ENCODE assay signal across 10 mouse cellular contexts in the genomic region with DNA sequence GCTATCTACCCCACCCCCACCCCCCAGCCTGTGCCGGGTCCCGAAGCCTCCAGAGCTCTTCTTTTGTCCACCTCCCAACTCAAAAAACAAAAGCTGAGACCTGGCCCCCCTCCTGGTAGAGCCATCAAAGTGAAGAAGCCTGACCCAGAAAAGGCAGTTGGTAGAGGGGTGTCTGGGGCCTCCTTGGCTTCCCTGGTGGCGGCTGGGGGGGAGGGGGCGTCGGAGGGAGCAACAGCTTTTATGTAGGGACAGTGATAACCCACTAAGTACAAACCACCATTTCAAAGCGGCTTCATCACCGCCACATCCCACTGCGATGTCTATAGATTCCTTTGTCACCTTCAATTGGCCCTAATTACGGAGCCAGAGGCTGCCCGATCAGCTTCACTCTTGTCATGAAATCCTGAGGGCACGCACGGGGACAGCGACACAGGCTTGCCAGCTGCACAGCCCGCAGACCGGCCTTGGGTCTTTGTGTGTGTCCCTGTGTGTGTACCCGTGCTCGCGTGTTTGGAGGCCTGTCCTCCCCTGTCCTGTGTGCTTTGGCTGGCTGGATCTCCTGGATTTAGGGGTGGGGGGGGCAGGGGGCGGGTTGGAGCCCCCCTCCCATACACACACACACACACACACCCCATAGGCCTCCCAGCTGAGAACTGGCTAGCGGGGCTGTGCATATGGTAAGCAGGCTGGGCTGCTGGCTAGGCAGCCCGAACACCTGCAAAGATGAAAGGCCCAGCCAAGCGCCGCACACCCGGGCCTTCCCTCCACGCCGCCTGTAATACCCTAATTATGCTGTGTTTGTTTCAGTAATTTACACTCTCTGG.
DNase-seq lines count a peak whose midpoint lies in the region; ATAC-seq lines count a peak whose summit lies in the region.
"Had no signal": no experiment of that assay in that cellular context is flagged by ENCODE, and none has a peak within 500 bp of the region (broad histone marks: within the 10 kb centered on the region; RNA-seq: fewer than 3 reads in every experiment).

No protein-coding gene starts in this region.

- peak overlapping the region; percentile 48 for H3K27ac ChIP-seq in heart, embryonic 15.5 days
- peak overlapping the region; percentile 86 for H3K27ac ChIP-seq in hindbrain, embryonic 14.5 days
- peak overlapping the region; percentile 69 for H3K27ac ChIP-seq in neural tube, embryonic 15.5 days (replicated peaks)
- H3K27ac ChIP-seq in kidney, embryonic 16.5 days (ENCODE audit: low read length) = no peak overlapping the region
- H3K27ac ChIP-seq: stomach, postnatal 0 days had no signal

- peak overlapping the region; percentile 8; the same call in 1 of the 2 replicates for H3K9ac ChIP-seq in heart, embryonic 15.5 days
- H3K9ac ChIP-seq in hindbrain, embryonic 14.5 days = peak overlapping the region; percentile 50
- peak overlapping the region; percentile 26 for H3K9ac ChIP-seq in neural tube, embryonic 15.5 days (replicated peaks)
- H3K9ac ChIP-seq in kidney, embryonic 16.5 days (replicated peaks; ENCODE audit: low read length) = no peak overlapping the region

- no peaks in the 10 kb centered on the region for H3K9me3 ChIP-seq in heart, embryonic 15.5 days (replicated peaks)
- H3K9me3 ChIP-seq in hindbrain, embryonic 14.5 days (ENCODE audit: control insufficient read depth, low read length) = no peaks in the 10 kb centered on the region
- H3K9me3 ChIP-seq in neural tube, embryonic 15.5 days (replicated peaks) = no peaks in the 10 kb centered on the region
- H3K9me3 ChIP-seq in kidney, embryonic 16.5 days (ENCODE audit: low read length) = no peaks in the 10 kb centered on the region

- H3K4me1 ChIP-seq in heart, embryonic 15.5 days (replicated peaks) = peaks cover 90% of the 10 kb centered on the region
- H3K4me1 ChIP-seq in hindbrain, embryonic 14.5 days (replicated peaks; ENCODE audit: control insufficient read depth, insufficient read depth, low read length) = peaks cover 84% of the 10 kb centered on the region
- peaks cover 100% of the 10 kb centered on the region for H3K4me1 ChIP-seq in neural tube, embryonic 15.5 days
- peaks cover 81% of the 10 kb centered on the region for H3K4me1 ChIP-seq in kidney, embryonic 16.5 days (ENCODE audit: insufficient read depth, low read length)

- H3K36me3 ChIP-seq in heart, embryonic 15.5 days = no peaks in the 10 kb centered on the region
- H3K36me3 ChIP-seq in hindbrain, embryonic 14.5 days (replicated peaks; ENCODE audit: control insufficient read depth, insufficient read depth) = no peaks in the 10 kb centered on the region
- no peaks in the 10 kb centered on the region for H3K36me3 ChIP-seq in neural tube, embryonic 15.5 days
- no peaks in the 10 kb centered on the region for H3K36me3 ChIP-seq in kidney, embryonic 16.5 days (ENCODE audit: insufficient read depth, low read length)

- ATAC-seq in heart, embryonic 15.5 days (replicated peaks; ENCODE audit: insufficient number of reproducible peaks, insufficient read depth, low FRiP score, low read depth) = no peak
- ATAC-seq in hindbrain, embryonic 14.5 days (ENCODE audit: low FRiP score) = peak; percentile 49
- peak; percentile 17; the same call in 1 of the 2 replicates for ATAC-seq in neural tube, embryonic 15.5 days (ENCODE audit: low FRiP score)
- ATAC-seq in kidney, embryonic 16.5 days (ENCODE audit: low FRiP score, low TSS enrichment) = no peak
- ATAC-seq: CD4-positive, CD25-positive, alpha-beta regulatory T cell, adult 4 months had no signal

- DNase-seq in heart, adult 8-10 months (ENCODE audit: low spot score) = no peak
- peak; percentile 54 to 61 for DNase-seq in cerebellum, postnatal 36 days
- no peak for DNase-seq in hindbrain, embryonic 14.5 days (ENCODE audit: low spot score)
- DNase-seq in kidney, postnatal 4 days = no peak
- DNase-seq in right cerebral cortex, postnatal 36 days (ENCODE audit: low spot score in 2 of 2) = no peak

- 51% methylated on average over 26 of the region's 26 CpGs for WGBS in heart, embryonic 15.5 days
- 5% methylated on average over 26 of the region's 26 CpGs for WGBS in hindbrain, embryonic 14.5 days
- 5% methylated on average over 26 of the region's 26 CpGs for WGBS in neural tube, embryonic 15.5 days
- 38% methylated on average over 25 of the region's 26 CpGs for WGBS in kidney, embryonic 16.5 days

- H3K4me2 ChIP-seq in heart, embryonic 15.5 days = no peak overlapping the region
- H3K4me2 ChIP-seq in hindbrain, embryonic 14.5 days (replicated peaks) = peak overlapping the region; percentile 31
- H3K4me2 ChIP-seq in neural tube, embryonic 15.5 days = peak overlapping the region; percentile 30
- H3K4me2 ChIP-seq in kidney, embryonic 16.5 days (replicated peaks; ENCODE audit: low read depth, low read length) = no peak overlapping the region

- H3K4me3 ChIP-seq in heart, embryonic 15.5 days = no peak overlapping the region
- H3K4me3 ChIP-seq in hindbrain, embryonic 14.5 days (replicated peaks; ENCODE audit: low read length) = no peak overlapping the region
- H3K4me3 ChIP-seq in neural tube, embryonic 15.5 days (replicated peaks) = no peak overlapping the region
- no peak overlapping the region for H3K4me3 ChIP-seq in kidney, embryonic 16.5 days (ENCODE audit: low read length)

- H3K27me3 ChIP-seq in heart, embryonic 15.5 days = no peaks in the 10 kb centered on the region
- H3K27me3 ChIP-seq in hindbrain, embryonic 14.5 days (ENCODE audit: control insufficient read depth, insufficient read depth, low read length) = no peaks in the 10 kb centered on the region
- no peaks in the 10 kb centered on the region for H3K27me3 ChIP-seq in neural tube, embryonic 15.5 days (replicated peaks)
- no peaks in the 10 kb centered on the region for H3K27me3 ChIP-seq in kidney, embryonic 16.5 days (ENCODE audit: insufficient read depth, low read length)

Comparison
In these comparisons a context has a peak if more than half of its experiments do, and no peak if none do; other contexts are left out.
1. ATAC-seq: peak in hindbrain, embryonic 14.5 days (single experiment) and neural tube, embryonic 15.5 days (single experiment); none in heart, embryonic 15.5 days (single experiment) and kidney, embryonic 16.5 days (single experiment).
2. H3K4me2 ChIP-seq: peak in hindbrain, embryonic 14.5 days (single experiment) and neural tube, embryonic 15.5 days (single experiment); none in heart, embryonic 15.5 days (single experiment) and kidney, embryonic 16.5 days (single experiment).
3. DNase-seq: peak in cerebellum, postnatal 36 days (2 of 2); none in heart, adult 8-10 months (single experiment), hindbrain, embryonic 14.5 days (single experiment), kidney, postnatal 4 days (0 of 2) and right cerebral cortex, postnatal 36 days (0 of 2).